Mouse (Mus musculus) C2C12 (cell line): Measurements from ENCODE around the gene Lbx2.

Experiments
- CTCF ChIP-seq: IDR thresholded peaks from one replicate; pipeline ENCODE4 v1.5.1; 2011; ENCODE audit not compliant: control insufficient read depth, insufficient read depth, insufficient read length
- MYOD1 ChIP-seq: IDR thresholded peaks from one replicate; pipeline ENCODE4 v1.6.1; 2011; ENCODE audit warnings: low read depth; ENCODE audit not compliant: control insufficient read depth, insufficient read length
- USF1 ChIP-seq: IDR thresholded peaks from one replicate; pipeline ENCODE4 v1.6.1; 2011; ENCODE audit warnings: low read depth, mild to moderate bottlenecking, control low read depth, moderate library complexity

GRCm38 (mm10) chr6:83117616-83118015 is 31.4 kb downstream of the Lbx2 start:
- TF ChIP-seq CTCF (no peak), MYOD1 (no peak), USF1 (no peak)
